In genomic region chr16:18119031-18119730, GRCm38 (mm10) we compare ENCODE assay signal across 9 mouse cellular contexts. TPM values are rescaled to one million over a fixed set of nuclear protein-coding genes. Genes with fewer than 3 reads are reported as not detected.
DNase-seq lines count a peak whose midpoint lies in the region; ATAC-seq and TF ChIP-seq lines count a peak whose summit lies in the region.
"Had no signal": no experiment of that assay in that cellular context is flagged by ENCODE, and none has a peak within 500 bp of the region (broad histone marks: within the 10 kb centered on the region; RNA-seq: fewer than 3 reads in every experiment).

No protein-coding gene starts in this region.

- H3K9me3 ChIP-seq in forebrain, postnatal 0 days (ENCODE audit: low read length), result no peaks in the 10 kb centered on the region
- H3K9me3 ChIP-seq: stomach, embryonic 15.5 days had no signal

- no peaks in the 10 kb centered on the region for H3K27me3 ChIP-seq in forebrain, postnatal 0 days (ENCODE audit: insufficient read depth, low read length)
- H3K27me3 ChIP-seq: stomach, embryonic 15.5 days had no signal

- WGBS in forebrain, postnatal 0 days, result 12% methylated on average over 8 of the region's 8 CpGs

- H3K27ac ChIP-seq in gastrocnemius, adult 2 months, result no peak overlapping the region
- no peak overlapping the region for H3K27ac ChIP-seq in forebrain, postnatal 0 days (ENCODE audit: low read depth, low read length)
- H3K27ac ChIP-seq: stomach, embryonic 15.5 days had no signal

- TF ChIP-seq CTCF in gastrocnemius, adult 2 months (IDR thresholded peaks at IDR 0.05), result peak; percentile 70
- peak; percentile 90 for TF ChIP-seq CTCF in forebrain, postnatal 0 days (IDR thresholded peaks at IDR 0.05; ENCODE audit: low read depth)

- no peak overlapping the region for H3K9ac ChIP-seq in forebrain, postnatal 0 days
- H3K9ac ChIP-seq: stomach, embryonic 15.5 days had no signal

- intact Hi-C loops in gastrocnemius, adult 2 months (cut with DNase I), result no loop called here
- intact Hi-C loops in left cerebral cortex, postnatal 14 days (cut with DNase I), result no loop called here

- H3K4me2 ChIP-seq in forebrain, postnatal 0 days (ENCODE audit: low read depth), result no peak overlapping the region
- H3K4me2 ChIP-seq: stomach, embryonic 15.5 days had no signal

- H3K4me3 ChIP-seq in gastrocnemius, adult 2 months, result no peak overlapping the region
- no peak overlapping the region for H3K4me3 ChIP-seq in forebrain, postnatal 0 days (ENCODE audit: low read depth, low read length)
- H3K4me3 ChIP-seq: stomach, embryonic 15.5 days had no signal

- H3K4me1 ChIP-seq in forebrain, postnatal 0 days (ENCODE audit: insufficient read depth), result no peaks in the 10 kb centered on the region
- H3K4me1 ChIP-seq: stomach, embryonic 15.5 days had no signal

- peak; percentile 55 for DNase-seq in gastrocnemius, adult 2 months
- no peak for DNase-seq in gastrocnemius, postnatal 25 days
- peak; percentile 50 for DNase-seq in CD4-positive helper T cell, adult 2 months (ENCODE audit: low read depth, low spot score)
- peak; percentile 85 for DNase-seq in cerebellum, adult 11-12 months
- DNase-seq in forebrain, postnatal 0 days, result peak; percentile 80
- peak; percentile 62 to 78 for DNase-seq in left cerebral cortex, postnatal 14 days (ENCODE audit: low spot score in 2 of 2)
- peak; percentile 33 for DNase-seq in naive thymus-derived CD4-positive, alpha-beta T cell, adult 2 months (ENCODE audit: low read depth)
- peak; percentile 85 for DNase-seq in thymus, postnatal 4 days

- no peaks in the 10 kb centered on the region for H3K36me3 ChIP-seq in forebrain, postnatal 0 days (ENCODE audit: insufficient read depth)
- H3K36me3 ChIP-seq: stomach, embryonic 15.5 days had no signal

- peak; percentile 89 for ATAC-seq in forebrain, postnatal 0 days

RNA-seq across cellular contexts. Expression of gene Rtn4r, which starts 8.3 kb away (rescaled TPM):
- total RNA-seq in gastrocnemius, adult 2 months (2021), result not detected
- total RNA-seq in gastrocnemius, postnatal 25 days (2021), result under 1 TPM in 1 of 2 experiments, not detected in 1; 0.13 TPM
- total RNA-seq in forebrain, postnatal 0 days (2014; rRNA removed), result 28.0 and 36.7 TPM in 2 replicates
- 30.0 and 33.5 TPM in 2 replicates for polyA plus RNA-seq in forebrain, postnatal 0 days (2015; fragmentation: Nextera tagmentation; extraction: Ambion mirVana)
- 100 to 1,000 TPM; 105 to 118 TPM for total RNA-seq in left cerebral cortex, postnatal 14 days (2021)

RNA-seq across cellular contexts. Expression of gene Prodh, which starts 29.2 kb away (rescaled TPM):
- total RNA-seq in gastrocnemius, adult 2 months (2021), result 10 to 100 TPM; 11.0 to 18.9 TPM
- total RNA-seq in gastrocnemius, postnatal 25 days (2021), result 1 to 10 TPM; 8.1 to 9.5 TPM
- 4.4 and 8.4 TPM in 2 replicates for total RNA-seq in forebrain, postnatal 0 days (2014; rRNA removed)
- polyA plus RNA-seq in forebrain, postnatal 0 days (2015; fragmentation: Nextera tagmentation; extraction: Ambion mirVana), result 4.0 and 4.9 TPM in 2 replicates
- total RNA-seq in left cerebral cortex, postnatal 14 days (2021), result 10 to 100 TPM; 27.1 to 33.7 TPM

Comparison
In these comparisons a context has a peak if more than half of its experiments do, and no peak if none do; other contexts are left out.
1. RNA of gene Rtn4r, which starts 8.3 kb away (total RNA-seq): 105 to 118 TPM in left cerebral cortex, postnatal 14 days and 28.0 to 36.7 TPM in forebrain, postnatal 0 days; 0.13 TPM in gastrocnemius, postnatal 25 days and not detected in gastrocnemius, adult 2 months; every median in the first group is over 10 times any median in the second.